Mouse (Mus musculus): ENCODE results near the gene Ankrd13b.

DNA sequence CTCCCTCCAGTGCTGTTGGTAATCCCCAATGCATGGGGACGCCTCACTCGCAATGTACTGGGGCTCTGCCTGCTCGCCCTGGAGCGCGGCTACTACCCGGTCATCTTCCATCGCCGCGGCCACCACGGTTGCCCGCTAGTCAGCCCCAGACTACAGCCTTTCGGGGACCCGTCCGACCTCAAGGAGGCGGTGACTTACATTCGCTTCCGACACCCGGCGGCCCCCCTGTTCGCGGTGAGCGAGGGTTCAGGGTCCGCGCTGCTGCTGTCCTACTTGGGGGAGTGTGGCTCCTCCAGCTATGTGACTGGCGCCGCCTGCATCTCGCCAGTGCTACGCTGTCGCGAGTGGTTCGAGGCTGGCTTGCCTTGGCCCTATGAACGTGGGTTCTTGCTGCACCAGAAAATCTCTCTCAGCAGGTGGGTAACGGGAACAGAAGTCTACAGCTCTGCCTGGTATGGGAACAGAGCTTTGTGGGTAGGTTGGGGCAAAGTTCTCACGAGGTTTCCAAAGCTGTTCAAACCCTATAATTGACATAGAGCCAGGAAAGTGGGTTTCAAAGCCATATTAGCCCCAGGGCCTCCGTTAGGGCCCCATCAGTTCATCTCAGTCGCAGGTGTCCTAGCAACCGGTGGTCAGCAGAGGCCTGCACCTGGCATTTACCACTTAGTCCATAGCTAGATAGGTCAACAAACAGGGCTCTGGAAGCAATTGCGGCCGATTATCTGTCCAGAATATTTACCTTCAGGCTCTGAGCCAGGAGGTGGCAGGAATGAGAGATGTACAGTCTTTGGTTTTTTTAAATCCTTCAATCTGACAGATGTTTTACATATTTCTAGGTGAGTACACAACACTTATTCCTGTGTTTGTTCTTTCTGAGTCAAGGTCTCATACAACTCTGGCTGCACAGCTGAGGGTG, 26.4 kb upstream of the Ankrd13b start, which contains the start of gene Trp53i13:
- no peak for TF ChIP-seq CTCF (conservative IDR thresholded peaks at IDR 0.05; ENCODE audit: low read length)
- no peak for TF ChIP-seq NANOG (IDR thresholded peaks at IDR 0.05; ENCODE audit: borderline replicate concordance, low read length)
- TF ChIP-seq POU5F1 (IDR thresholded peaks at IDR 0.05; ENCODE audit: borderline replicate concordance, low read length), result no peak
